Mouse (Mus musculus) gastrocnemius, postnatal 10 days (tissue): ENCODE results near the gene Vmn1r83. TPM values are rescaled to one million over a fixed set of nuclear protein-coding genes. Genes with fewer than 3 reads are reported as not detected.

Experiments
- DNase-seq: peaks from one replicate; pipeline ENCODE4 v3.0.0; 2021; ENCODE audit warnings: mixed read lengths
- long read RNA-seq, 2 experiments: library from polyadenylated mRNA; stranded (forward); transcript quantifications; one replicate each; pipeline ENCODE4 v2.0.0; 2021
- microRNA-seq, 2 experiments: library from miRNA; unstranded; fragments of <30 nt; microRNA quantifications; one replicate each; pipeline ENCODE4 v1.2.0; 2021
- total RNA-seq, 2 experiments: library from RNA; stranded (reverse); gene quantifications; 2 replicates each; pipeline ENCODE4 v1.2.3; 2021

Gene Vmn1r83
- not detected for total RNA-seq
- long read RNA-seq, experiment 1: 0 reads
- long read RNA-seq, experiment 2: 0 reads

DNA sequence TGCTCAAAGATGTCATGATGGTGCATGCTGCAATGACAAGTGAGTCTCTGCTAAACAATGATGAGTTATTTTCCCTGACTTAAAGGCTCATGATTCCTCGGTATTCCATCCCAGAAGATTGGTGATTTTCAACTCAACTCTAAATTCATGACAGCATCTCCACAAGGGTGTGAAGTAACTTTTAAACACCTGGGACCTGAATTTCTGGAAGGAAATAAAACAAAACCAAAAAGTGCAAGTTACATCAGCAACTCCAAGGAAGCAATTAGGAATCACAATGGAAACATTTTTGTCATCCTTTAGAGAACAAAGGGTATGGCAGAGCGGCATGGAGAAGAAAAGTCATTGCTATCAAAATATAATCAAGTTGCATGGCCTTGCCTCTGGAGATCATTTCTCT, at the start of gene Vmn1r83:
TSS of gene Vmn1r83 (minus strand) at position 101 of the 400 bp plus-strand sequence.
- no peak for DNase-seq

GRCm38 (mm10) chr7:12369173-12369572, 39.9 kb upstream of the Vmn1r83 start, which contains the start of gene Vmn1r84:
Vmn1r84 (minus strand) TSS chr7:12369273.
- no peak for DNase-seq

- DNase-seq: no peak
Measured at GRCm38 (mm10) chr7:12300130-12300529, 29.2 kb downstream of the Vmn1r83 start, which contains the start of gene Vmn1r82. Vmn1r82 (plus strand) TSS chr7:12300430.

Small RNA genes within 50 kb of the gene (microRNA-seq; reads per million reads assigned to microRNA genes)
- 0 reads per million in 2 experiments for gene Gm23521

Other genes with a start within 250 kb of the Vmn1r83 start
- not detected for gene Vmn1r78, start 179.2 kb downstream of the Vmn1r83 start, total RNA-seq
- gene Vmn1r79, start 158.2 kb downstream of the Vmn1r83 start, total RNA-seq: not detected
- not detected for gene Vmn1r80, start 140.2 kb downstream of the Vmn1r83 start, total RNA-seq
- gene Vmn1r81, start 61.2 kb downstream of the Vmn1r83 start, total RNA-seq: not detected
- not detected for gene Vmn1r82, start 29.1 kb downstream of the Vmn1r83 start, total RNA-seq
- gene Vmn1r84, start 39.8 kb upstream of the Vmn1r83 start, total RNA-seq: not detected
- 1 to 10 TPM; 2.3 to 2.5 TPM for gene Zfp551, start 93.3 kb upstream of the Vmn1r83 start, total RNA-seq
- gene Zfp606, start 148.8 kb upstream of the Vmn1r83 start, total RNA-seq: 10 to 100 TPM in 1 of 2 experiments, 1 to 10 TPM in 1; 7.1 to 10.2 TPM
- gene 2900092C05Rik, start 183.0 kb upstream of the Vmn1r83 start, total RNA-seq: not detected